Mouse (Mus musculus): ENCODE measurements around the gene Galnt10. TPM values are rescaled to one million over a fixed set of nuclear protein-coding genes. Genes with fewer than 3 reads are reported as not detected.

The Galnt10 gene
- polyA plus RNA-seq, 1 experiment from 2014 or later, result 23.6 TPM

- no peak for DNase-seq
- H3K4me2 ChIP-seq, result no peak overlapping the region
- H3K4me3 ChIP-seq (replicated peaks), result no peak overlapping the region
- H3K27me3 ChIP-seq, result peaks cover 99% of the 10 kb centered on the region
- no peaks in the 10 kb centered on the region for H3K9me3 ChIP-seq (replicated peaks)
- WGBS (ENCODE audit: insufficient replicate concordance), result 6% methylated on average over 31 of the region's 31 CpGs
- H3K36me3 ChIP-seq, result no peaks in the 10 kb centered on the region
- ATAC-seq (ENCODE audit: low read depth), result no peak
- no peak overlapping the region for H3K9ac ChIP-seq
- no peak overlapping the region for H3K27ac ChIP-seq
- H3K4me1 ChIP-seq (replicated peaks), result peaks cover 9% of the 10 kb centered on the region
These were observed 186.1 kb downstream of the Galnt10 start for GRCm38 (mm10) chr11:57831281-57831781.

DNA sequence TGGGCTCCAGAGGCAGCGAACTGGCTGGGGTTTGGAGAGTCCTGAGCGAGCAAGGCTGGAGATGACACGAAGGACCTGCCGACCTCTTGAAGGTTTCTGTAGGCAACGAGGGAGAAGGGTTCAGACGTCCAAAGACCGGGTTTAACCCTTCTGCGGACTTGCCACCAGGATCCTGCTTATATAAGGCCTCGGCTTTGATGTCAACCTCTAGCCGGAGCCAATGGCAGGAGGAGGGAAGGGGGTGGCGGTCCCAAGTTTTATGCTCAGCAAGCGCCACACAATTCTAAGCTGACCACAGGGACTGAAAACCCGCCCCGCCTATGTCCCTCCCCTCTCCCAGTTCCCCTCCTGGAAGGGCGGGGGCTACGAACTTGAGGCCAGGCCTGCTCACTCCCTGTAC lies 186.6 kb downstream of the Galnt10 start:
- WGBS (ENCODE audit: insufficient replicate concordance), result 9% methylated on average over 16 of the region's 16 CpGs
- DNase-seq, result no peak
- H3K9ac ChIP-seq, result no peak overlapping the region
- H3K4me2 ChIP-seq, result no peak overlapping the region
- ATAC-seq (ENCODE audit: low read depth), result no peak
- peaks cover 9% of the 10 kb centered on the region for H3K4me1 ChIP-seq (replicated peaks)
- H3K36me3 ChIP-seq, result no peaks in the 10 kb centered on the region
- H3K9me3 ChIP-seq (replicated peaks), result no peaks in the 10 kb centered on the region
- H3K27ac ChIP-seq, result no peak overlapping the region
- peaks cover 99% of the 10 kb centered on the region for H3K27me3 ChIP-seq
- H3K4me3 ChIP-seq (replicated peaks), result no peak overlapping the region

GRCm38 (mm10) chr11:57832552-57833201 lies 187.4 kb downstream of the Galnt10 start, which contains the start of gene Hand1:
Hand1 (minus strand) TSS chr11:57832818.
- DNase-seq, result no peak
- Histone ChIP-seq H3K4me1 (replicated peaks) (peaks cover 4% of the 10 kb centered on the region), H3K4me3 (replicated peaks) (no peak within 1 kb of the TSS)

DNA sequence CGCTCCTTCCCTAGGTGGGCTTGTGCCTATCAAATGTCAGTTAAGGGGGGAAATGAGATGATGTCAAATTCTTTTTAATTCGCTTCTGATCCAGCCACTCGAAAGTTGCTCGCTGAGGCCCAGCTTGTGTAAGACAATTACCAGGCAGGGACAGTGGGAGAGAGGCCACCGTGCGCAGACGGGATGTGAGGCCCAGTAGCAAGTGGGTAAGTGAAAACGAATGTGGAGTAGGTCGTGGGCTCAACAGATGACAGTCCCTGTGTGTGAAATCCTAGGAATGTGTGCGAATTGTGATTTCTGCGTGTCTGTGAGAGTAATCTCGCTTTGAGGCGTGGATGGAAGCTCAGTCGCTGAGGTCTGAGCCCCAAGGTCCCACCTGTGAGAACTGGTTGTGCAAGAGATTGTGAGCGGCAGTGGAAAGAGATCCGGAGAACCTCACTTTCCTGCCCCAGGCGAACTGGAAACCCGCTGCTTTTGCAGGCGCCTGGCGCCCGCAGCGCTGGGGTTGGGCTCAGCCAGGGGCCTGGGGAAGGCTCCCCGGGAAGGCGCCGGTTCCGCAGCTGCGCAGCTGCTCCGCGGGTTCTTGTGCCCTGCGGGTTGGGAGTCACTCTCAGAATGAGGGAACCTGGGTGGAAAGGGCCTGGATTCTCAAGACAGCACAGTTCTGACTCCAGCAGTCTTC lies 188.2 kb downstream of the Galnt10 start:
- no peak overlapping the region for H3K4me3 ChIP-seq (replicated peaks)
- H3K36me3 ChIP-seq, result no peaks in the 10 kb centered on the region
- no peak overlapping the region for H3K9ac ChIP-seq
- WGBS (ENCODE audit: insufficient replicate concordance), result 4% methylated on average over 30 of the region's 30 CpGs
- H3K27me3 ChIP-seq, result peaks cover 99% of the 10 kb centered on the region
- no peak overlapping the region for H3K4me2 ChIP-seq
- no peak overlapping the region for H3K27ac ChIP-seq
- ATAC-seq (ENCODE audit: low read depth) (no peak), DNase-seq (no peak)
- H3K9me3 ChIP-seq (replicated peaks), result no peaks in the 10 kb centered on the region
- H3K4me1 ChIP-seq (replicated peaks), result no peaks in the 10 kb centered on the region

More at GRCm38 (mm10) chr11:57832552-57833201, 187.4 kb downstream of the Galnt10 start, which contains the start of gene Hand1:
- Histone ChIP-seq H3K9ac (no peak within 1 kb of the TSS), H3K27ac (no peak within 1 kb of the TSS), H3K36me3 (no peaks in the 10 kb centered on the region), H3K4me2 (no peak within 1 kb of the TSS), H3K9me3 (replicated peaks) (no peaks in the 10 kb centered on the region), H3K27me3 (peaks cover 99% of the 10 kb centered on the region)
- WGBS (ENCODE audit: insufficient replicate concordance), result 6% methylated on average over 23 of the region's 23 CpGs
- no peak for ATAC-seq (ENCODE audit: low read depth)

- no peaks in the 10 kb centered on the region for H3K9me3 ChIP-seq (replicated peaks)
- WGBS (ENCODE audit: insufficient replicate concordance), result 27% methylated on average over 6 of the region's 6 CpGs
- no peak overlapping the region for H3K27ac ChIP-seq
- H3K4me2 ChIP-seq, result no peak overlapping the region
- H3K4me1 ChIP-seq (replicated peaks), result no peaks in the 10 kb centered on the region
- no peak for ATAC-seq (ENCODE audit: low read depth)
- no peak overlapping the region for H3K4me3 ChIP-seq (replicated peaks)
- DNase-seq, result no peak
- no peaks in the 10 kb centered on the region for H3K36me3 ChIP-seq
- H3K27me3 ChIP-seq, result peaks cover 99% of the 10 kb centered on the region
- no peak overlapping the region for H3K9ac ChIP-seq
These were observed 188.8 kb downstream of the Galnt10 start for GRCm38 (mm10) chr11:57834031-57834430.

- no peak for ATAC-seq (ENCODE audit: low read depth)
- H3K27me3 ChIP-seq, result peaks cover 99% of the 10 kb centered on the region
- H3K9me3 ChIP-seq (replicated peaks), result no peaks in the 10 kb centered on the region
- no peak overlapping the region for H3K4me3 ChIP-seq (replicated peaks)
- WGBS (ENCODE audit: insufficient replicate concordance), result 25% methylated on average over 2 of the region's 2 CpGs
- no peak overlapping the region for H3K27ac ChIP-seq
- H3K4me2 ChIP-seq, result no peak overlapping the region
- H3K36me3 ChIP-seq, result no peaks in the 10 kb centered on the region
- H3K9ac ChIP-seq, result no peak overlapping the region
- DNase-seq, result no peak
- H3K4me1 ChIP-seq (replicated peaks), result no peaks in the 10 kb centered on the region
These were observed 190.1 kb downstream of the Galnt10 start for GRCm38 (mm10) chr11:57835331-57835730.

DNA sequence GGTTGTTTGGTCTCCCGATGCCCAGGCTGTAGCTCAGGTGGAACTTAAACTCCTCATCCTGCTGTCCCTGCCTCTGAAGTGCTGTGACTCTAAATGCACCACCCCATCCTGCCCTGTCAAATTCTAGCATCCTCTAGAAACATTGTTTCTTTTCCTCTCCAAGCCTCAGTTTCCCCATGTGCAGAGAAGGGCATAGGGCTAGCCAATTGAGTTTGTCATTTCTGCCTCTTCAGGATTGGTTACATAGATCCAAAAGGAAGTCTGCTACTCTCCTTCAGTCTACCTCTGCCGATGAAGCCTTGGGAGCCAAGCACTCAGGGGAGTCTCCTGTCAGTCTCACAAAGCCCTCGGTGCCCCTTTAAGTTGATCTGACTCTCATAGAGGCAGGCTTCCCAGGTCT lies 190.7 kb downstream of the Galnt10 start:
- no peaks in the 10 kb centered on the region for H3K36me3 ChIP-seq
- no peak overlapping the region for H3K4me2 ChIP-seq
- peaks cover 99% of the 10 kb centered on the region for H3K27me3 ChIP-seq
- no peak overlapping the region for H3K9ac ChIP-seq
- H3K27ac ChIP-seq, result no peak overlapping the region
- H3K9me3 ChIP-seq (replicated peaks), result no peaks in the 10 kb centered on the region
- no peak overlapping the region for H3K4me3 ChIP-seq (replicated peaks)
- WGBS (ENCODE audit: insufficient replicate concordance), result 9% methylated on average over 3 of the region's 3 CpGs
- no peak for DNase-seq
- ATAC-seq (ENCODE audit: low read depth), result no peak
- no peaks in the 10 kb centered on the region for H3K4me1 ChIP-seq (replicated peaks)

- WGBS (ENCODE audit: insufficient replicate concordance), result 8% methylated on average over 9 of the region's 9 CpGs
- no peak overlapping the region for H3K4me2 ChIP-seq
- H3K9ac ChIP-seq, result no peak overlapping the region
- H3K27me3 ChIP-seq, result peaks cover 99% of the 10 kb centered on the region
- no peak overlapping the region for H3K4me3 ChIP-seq (replicated peaks)
- H3K4me1 ChIP-seq (replicated peaks), result no peaks in the 10 kb centered on the region
- H3K9me3 ChIP-seq (replicated peaks), result no peaks in the 10 kb centered on the region
- DNase-seq (no peak), ATAC-seq (ENCODE audit: low read depth) (no peak)
- no peak overlapping the region for H3K27ac ChIP-seq
- H3K36me3 ChIP-seq, result no peaks in the 10 kb centered on the region
These were observed 191.2 kb downstream of the Galnt10 start for GRCm38 (mm10) chr11:57836401-57836800.

Other genes with a start within 250 kb of the Galnt10 start
- 31.3 and 34.9 TPM in 2 replicates for gene Fam114a2, start 126.8 kb upstream of the Galnt10 start, polyA plus RNA-seq (2015; fragmentation: Nextera tagmentation; extraction: Ambion mirVana)
- 13.2 and 17.6 TPM in 2 replicates for gene Mfap3, start 126.8 kb upstream of the Galnt10 start, polyA plus RNA-seq (2015; fragmentation: Nextera tagmentation; extraction: Ambion mirVana)
- gene Sap30l, start 156.2 kb downstream of the Galnt10 start, polyA plus RNA-seq (2015; fragmentation: Nextera tagmentation; extraction: Ambion mirVana), result 3.3 and 3.5 TPM in 2 replicates
- gene Hand1, start 187.4 kb downstream of the Galnt10 start, polyA plus RNA-seq (2015; fragmentation: Nextera tagmentation; extraction: Ambion mirVana), result 0.48 and 0.58 TPM in 2 replicates